10 mouse cellular contexts compared by ENCODE assay signal in genomic region chr15:27506127-27506886, GRCm38 (mm10). TPM values are rescaled to one million over a fixed set of nuclear protein-coding genes. Genes with fewer than 3 reads are reported as not detected.
DNase-seq lines count a peak whose midpoint lies in the region; ATAC-seq and TF ChIP-seq lines count a peak whose summit lies in the region.
"Had no signal": no experiment of that assay in that cellular context is flagged by ENCODE, and none has a peak within 500 bp of the region (broad histone marks: within the 10 kb centered on the region; RNA-seq: fewer than 3 reads in every experiment).

No protein-coding gene starts in this region.

- TF ChIP-seq CTCF in kidney, postnatal 0 days (IDR thresholded peaks at IDR 0.05; ENCODE audit: low read depth) = no peak

- H3K27me3 ChIP-seq in kidney, postnatal 0 days (ENCODE audit: insufficient read depth, low read length) = no peaks in the 10 kb centered on the region
- H3K27me3 ChIP-seq in intestine, embryonic 15.5 days (replicated peaks) = no peaks in the 10 kb centered on the region
- no peaks in the 10 kb centered on the region for H3K27me3 ChIP-seq in stomach, embryonic 14.5 days (ENCODE audit: control insufficient read depth, insufficient read depth, low read length)
- H3K27me3 ChIP-seq: limb, embryonic 15.5 days had no signal

- H3K36me3 ChIP-seq in kidney, postnatal 0 days (ENCODE audit: insufficient read depth, low read length) = no peaks in the 10 kb centered on the region
- H3K36me3 ChIP-seq in intestine, embryonic 15.5 days = no peaks in the 10 kb centered on the region
- H3K36me3 ChIP-seq in stomach, embryonic 14.5 days (ENCODE audit: control insufficient read depth, insufficient read depth, low read length) = no peaks in the 10 kb centered on the region
- H3K36me3 ChIP-seq: limb, embryonic 15.5 days had no signal

- 0 out of 2 replicates have a peak overlapping the region, but pooled peaks have one; percentile 5 for H3K27ac ChIP-seq in kidney, postnatal 0 days
- H3K27ac ChIP-seq in intestine, embryonic 15.5 days = peak overlapping the region; percentile 90
- H3K27ac ChIP-seq in stomach, embryonic 14.5 days (ENCODE audit: low read length) = peak overlapping the region; percentile 53
- H3K27ac ChIP-seq: limb, embryonic 15.5 days had no signal

- no peak overlapping the region for H3K9ac ChIP-seq in kidney, postnatal 0 days (ENCODE audit: low read depth, low read length)
- no peak overlapping the region for H3K9ac ChIP-seq in intestine, embryonic 15.5 days
- H3K9ac ChIP-seq in stomach, embryonic 14.5 days (replicated peaks; ENCODE audit: low read depth, low read length) = no peak overlapping the region
- H3K9ac ChIP-seq: limb, embryonic 15.5 days had no signal

- no peaks in the 10 kb centered on the region for H3K4me1 ChIP-seq in kidney, postnatal 0 days (replicated peaks; ENCODE audit: insufficient read depth, low read length)
- peaks cover 31% of the 10 kb centered on the region for H3K4me1 ChIP-seq in intestine, embryonic 15.5 days (replicated peaks)
- H3K4me1 ChIP-seq in stomach, embryonic 14.5 days (ENCODE audit: control insufficient read depth, insufficient read depth, low read length) = peaks cover 32% of the 10 kb centered on the region

- no peak overlapping the region for H3K4me2 ChIP-seq in kidney, postnatal 0 days (ENCODE audit: low read length)
- peak overlapping the region; percentile 41 for H3K4me2 ChIP-seq in intestine, embryonic 15.5 days (replicated peaks)
- H3K4me2 ChIP-seq in stomach, embryonic 14.5 days (replicated peaks; ENCODE audit: low read depth, low read length) = no peak overlapping the region
- H3K4me2 ChIP-seq: limb, embryonic 15.5 days had no signal

- no peak overlapping the region for H3K4me3 ChIP-seq in kidney, postnatal 0 days (replicated peaks; ENCODE audit: low read depth, low read length)
- H3K4me3 ChIP-seq in intestine, embryonic 15.5 days (replicated peaks) = no peak overlapping the region
- no peak overlapping the region for H3K4me3 ChIP-seq in stomach, embryonic 14.5 days (ENCODE audit: low read depth, low read length)
- H3K4me3 ChIP-seq: limb, embryonic 15.5 days had no signal

- 54% methylated on average over 5 of the region's 5 CpGs for WGBS in kidney, postnatal 0 days
- WGBS in intestine, embryonic 15.5 days = 32% methylated on average over 5 of the region's 5 CpGs
- 38% methylated on average over 5 of the region's 5 CpGs for WGBS in stomach, embryonic 14.5 days

- peak; percentile 51; the same call in 1 of the 2 replicates for ATAC-seq in kidney, postnatal 0 days (replicated peaks; ENCODE audit: low FRiP score, low read depth)
- peak; percentile 77 for ATAC-seq in intestine, embryonic 15.5 days
- no peak for ATAC-seq in stomach, embryonic 14.5 days (ENCODE audit: insufficient number of reproducible peaks, insufficient read depth, low FRiP score, low read depth)
- ATAC-seq in granulocyte monocyte progenitor cell, adult 5-6 weeks (replicated peaks; ENCODE audit: poor library complexity, severe bottlenecking) = no peak

- no peaks in the 10 kb centered on the region for H3K9me3 ChIP-seq in kidney, postnatal 0 days (replicated peaks; ENCODE audit: low read length)
- no peaks in the 10 kb centered on the region for H3K9me3 ChIP-seq in intestine, embryonic 15.5 days
- no peaks in the 10 kb centered on the region for H3K9me3 ChIP-seq in stomach, embryonic 14.5 days (ENCODE audit: control insufficient read depth, low read depth, low read length)
- H3K9me3 ChIP-seq: limb, embryonic 15.5 days had no signal

- DNase-seq in adrenal gland, adult (ENCODE audit: inconsistent age in 2 of 2, low spot score in 1 of 2) = peak; percentile 61 to 75
- no peak for DNase-seq in adrenal gland, postnatal 4 days (ENCODE audit: low spot score in 2 of 2)
- DNase-seq in kidney, postnatal 0 days (ENCODE audit: low spot score) = no peak
- DNase-seq in kidney, postnatal 14 days = no peak
- DNase-seq in thymus, postnatal 0 days (ENCODE audit: low spot score) = no peak
- DNase-seq: cerebellum, postnatal 10 days had no signal

RNA-seq across cellular contexts. Expression of gene Ank, which starts 39.8 kb away (rescaled TPM):
- 10 to 100 TPM; 26.8 to 27.9 TPM for total RNA-seq in adrenal gland, postnatal 4 days (2021)
- 10.0 and 11.0 TPM in 2 replicates for polyA plus RNA-seq in kidney, postnatal 0 days (2015; fragmentation: Nextera tagmentation; extraction: Ambion mirVana)
- polyA plus RNA-seq in intestine, embryonic 15.5 days (2015; fragmentation: Nextera tagmentation; extraction: Ambion mirVana) = 15.9 and 16.7 TPM in 2 replicates
- polyA plus RNA-seq in stomach, embryonic 14.5 days (2014; fragmentation: Nextera tagmentation; extraction: Ambion mirVana) = 13.7 and 17.2 TPM in 2 replicates
- 3.1 and 3.6 TPM in 2 replicates for polyA plus RNA-seq in thymus, postnatal 0 days (2015; fragmentation: Nextera tagmentation; extraction: Ambion mirVana)
- 20.1 and 20.8 TPM in 2 replicates for total RNA-seq in granulocyte monocyte progenitor cell, adult 5-6 weeks (2014; fragmentation: Nextera tagmentation)
- 11.3 and 12.4 TPM in 2 replicates for total RNA-seq in granulocyte monocyte progenitor cell, adult 5-6 weeks (2017)

Comparison
In these comparisons a context has a peak if more than half of its experiments do, and no peak if none do; other contexts are left out.
1. DNase-seq: peak in adrenal gland, adult (2 of 2); none in adrenal gland, postnatal 4 days (0 of 2), kidney, postnatal 0 days (single experiment), kidney, postnatal 14 days (single experiment) and thymus, postnatal 0 days (single experiment).
2. ATAC-seq: peak in kidney, postnatal 0 days (single experiment) and intestine, embryonic 15.5 days (single experiment); none in stomach, embryonic 14.5 days (single experiment) and granulocyte monocyte progenitor cell, adult 5-6 weeks (single experiment).
3. H3K27ac ChIP-seq: peak in every context shown above with its lines; median percentile 90 in intestine, embryonic 15.5 days; 53 in stomach, embryonic 14.5 days; 5 in kidney, postnatal 0 days.